In genomic region chr2:51970897-51971296, GRCm38 (mm10) we compare ENCODE assay signal across 27 mouse cellular contexts. TPM values are rescaled to one million over a fixed set of nuclear protein-coding genes. Genes with fewer than 3 reads are reported as not detected.
A peak's percentile ranks its signal among the peaks of the same experiment; 100 is the strongest.
DNase-seq lines count a peak whose midpoint lies in the region; ATAC-seq and TF ChIP-seq lines count a peak whose summit lies in the region.
"Had no signal": no experiment of that assay in that cellular context is flagged by ENCODE, and none has a peak within 500 bp of the region (broad histone marks: within the 10 kb centered on the region; RNA-seq: fewer than 3 reads in every experiment).

No protein-coding gene starts in this region.

- H3K4me1 ChIP-seq in liver, embryonic 16.5 days (ENCODE audit: control insufficient read depth, low read depth, low read length) = peaks cover 6% of the 10 kb centered on the region
- peaks cover 20% of the 10 kb centered on the region for H3K4me1 ChIP-seq in liver, embryonic 12.5 days
- H3K4me1 ChIP-seq in stomach, postnatal 0 days (replicated peaks; ENCODE audit: control insufficient read depth, insufficient read depth) = no peaks in the 10 kb centered on the region
- H3K4me1 ChIP-seq: embryonic facial prominence, embryonic 13.5 days had no signal

- DNase-seq in kidney, adult 9 months = peak; percentile 59
- DNase-seq in kidney, adult 18-20 months = no peak
- DNase-seq in stomach, postnatal 0 days (ENCODE audit: low spot score) = no peak
- DNase-seq in c-Kit-positive CD71-positive TER-119-positive erythroid progenitor cells, embryonic 14.5 days (ENCODE audit: low spot score) = no peak
- DNase-seq: adrenal gland, adult 2 months; adrenal gland, postnatal 14 days; cerebellum, adult 11-12 months; cerebellum, adult 8-10 months; cerebellum, postnatal 10 days; cerebellum, postnatal 36 days; embryo, embryonic 11 days; gastrocnemius, postnatal 25 days; heart, adult 18-20 months; heart, postnatal 10 days; heart, postnatal 36 days had no signal

- no peak overlapping the region for H3K27ac ChIP-seq in liver, embryonic 16.5 days (ENCODE audit: low read length)
- H3K27ac ChIP-seq in liver, embryonic 12.5 days = no peak overlapping the region
- no peak overlapping the region for H3K27ac ChIP-seq in stomach, postnatal 0 days (replicated peaks)
- H3K27ac ChIP-seq: embryonic facial prominence, embryonic 10.5 days; embryonic facial prominence, embryonic 13.5 days; forebrain, embryonic 12.5 days; forebrain, embryonic 15.5 days; heart, embryonic 15.5 days; hindbrain, embryonic 10.5 days; hindbrain, embryonic 13.5 days had no signal

- H3K27me3 ChIP-seq in liver, embryonic 16.5 days (ENCODE audit: control insufficient read depth, insufficient read depth, low read depth, low read length) = no peaks in the 10 kb centered on the region
- H3K27me3 ChIP-seq in liver, embryonic 12.5 days (replicated peaks) = no peaks in the 10 kb centered on the region
- no peaks in the 10 kb centered on the region for H3K27me3 ChIP-seq in stomach, postnatal 0 days (ENCODE audit: control insufficient read depth, insufficient read depth, low read length)
- H3K27me3 ChIP-seq: embryonic facial prominence, embryonic 13.5 days; forebrain, embryonic 12.5 days; forebrain, embryonic 15.5 days; heart, embryonic 12.5 days; heart, embryonic 15.5 days; hindbrain, embryonic 13.5 days had no signal

- no peaks in the 10 kb centered on the region for H3K36me3 ChIP-seq in liver, embryonic 16.5 days (ENCODE audit: control insufficient read depth, insufficient read depth)
- H3K36me3 ChIP-seq in liver, embryonic 12.5 days = no peaks in the 10 kb centered on the region
- no peaks in the 10 kb centered on the region for H3K36me3 ChIP-seq in stomach, postnatal 0 days (ENCODE audit: control insufficient read depth, insufficient read depth, low read length)
- H3K36me3 ChIP-seq: embryonic facial prominence, embryonic 10.5 days; embryonic facial prominence, embryonic 13.5 days; forebrain, embryonic 12.5 days; forebrain, embryonic 15.5 days; heart, embryonic 12.5 days; heart, embryonic 15.5 days; hindbrain, embryonic 10.5 days; hindbrain, embryonic 13.5 days had no signal

- 90% methylated on average over 4 of the region's 4 CpGs for WGBS in liver, embryonic 16.5 days (ENCODE audit: insufficient replicate concordance)
- WGBS in liver, embryonic 12.5 days (ENCODE audit: insufficient replicate concordance) = 92% methylated on average over 4 of the region's 4 CpGs
- WGBS in stomach, postnatal 0 days = 96% methylated on average over 4 of the region's 4 CpGs

- no peak overlapping the region for H3K4me2 ChIP-seq in liver, embryonic 16.5 days (ENCODE audit: low read depth, low read length)
- no peak overlapping the region for H3K4me2 ChIP-seq in liver, embryonic 12.5 days
- H3K4me2 ChIP-seq in stomach, postnatal 0 days (replicated peaks; ENCODE audit: low read depth) = no peak overlapping the region
- H3K4me2 ChIP-seq: embryonic facial prominence, embryonic 13.5 days; forebrain, embryonic 12.5 days; forebrain, embryonic 15.5 days; heart, embryonic 12.5 days; heart, embryonic 15.5 days; hindbrain, embryonic 13.5 days had no signal

- no peak overlapping the region for H3K4me3 ChIP-seq in liver, embryonic 16.5 days (ENCODE audit: low read depth, low read length)
- H3K4me3 ChIP-seq in liver, embryonic 12.5 days = no peak overlapping the region
- no peak overlapping the region for H3K4me3 ChIP-seq in stomach, postnatal 0 days (ENCODE audit: low read depth, low read length)
- H3K4me3 ChIP-seq: embryonic facial prominence, embryonic 10.5 days; embryonic facial prominence, embryonic 13.5 days; erythroblast, embryonic 14.5 days; forebrain, embryonic 12.5 days; forebrain, embryonic 15.5 days; heart, embryonic 12.5 days; heart, embryonic 15.5 days; hindbrain, embryonic 10.5 days; hindbrain, embryonic 13.5 days had no signal

- TF ChIP-seq CTCF in stomach, postnatal 0 days (IDR thresholded peaks at IDR 0.05; ENCODE audit: low read depth) = no peak

- H3K9me3 ChIP-seq in liver, embryonic 16.5 days (replicated peaks; ENCODE audit: control insufficient read depth, low read length) = no peaks in the 10 kb centered on the region
- H3K9me3 ChIP-seq in liver, embryonic 12.5 days (replicated peaks) = no peaks in the 10 kb centered on the region
- H3K9me3 ChIP-seq in stomach, postnatal 0 days (ENCODE audit: control insufficient read depth, low read length) = no peaks in the 10 kb centered on the region
- H3K9me3 ChIP-seq: embryonic facial prominence, embryonic 10.5 days; embryonic facial prominence, embryonic 13.5 days; forebrain, embryonic 12.5 days; forebrain, embryonic 15.5 days; heart, embryonic 15.5 days; hindbrain, embryonic 10.5 days; hindbrain, embryonic 13.5 days had no signal

- no peak for TF ChIP-seq EP300 in stomach, postnatal 0 days (optimal IDR thresholded peaks at IDR 0.05)

- no peak overlapping the region for H3K9ac ChIP-seq in liver, embryonic 16.5 days (ENCODE audit: low read depth, low read length)
- no peak overlapping the region for H3K9ac ChIP-seq in liver, embryonic 12.5 days
- no peak overlapping the region for H3K9ac ChIP-seq in stomach, postnatal 0 days (ENCODE audit: low read length)
- H3K9ac ChIP-seq: embryonic facial prominence, embryonic 13.5 days; forebrain, embryonic 12.5 days; forebrain, embryonic 15.5 days; heart, embryonic 12.5 days; heart, embryonic 15.5 days; hindbrain, embryonic 13.5 days had no signal

- 0 out of 2 replicates have a peak, but pooled peaks have one; percentile 9 for ATAC-seq in liver, embryonic 16.5 days (ENCODE audit: low read depth)
- no peak for ATAC-seq in liver, embryonic 12.5 days
- ATAC-seq in stomach, postnatal 0 days (ENCODE audit: low FRiP score, low TSS enrichment) = peak; percentile 55
- ATAC-seq: CD4-positive, CD25-positive, alpha-beta regulatory T cell, adult 4 months; forebrain, embryonic 15.5 days had no signal

RNA-seq across cellular contexts. Expression of gene Nmi, which starts 2.4 kb away (rescaled TPM):
- polyA plus RNA-seq in liver, embryonic 16.5 days (2015; fragmentation: Nextera tagmentation; extraction: Ambion mirVana) = 9.4 and 10.3 TPM in 2 replicates
- 9.0 and 10.0 TPM in 2 replicates for polyA plus RNA-seq in liver, embryonic 12.5 days (2016; fragmentation: Nextera tagmentation; extraction: Ambion mirVana)
- 24.8 and 27.1 TPM in 2 replicates for polyA plus RNA-seq in stomach, postnatal 0 days (2015; fragmentation: Nextera tagmentation; extraction: Ambion mirVana)
- polyA plus RNA-seq: erythroblast, embryonic 14.5 days had no signal

RNA-seq across cellular contexts. Expression of gene Rbm43, which starts 35.9 kb away (rescaled TPM):
- polyA plus RNA-seq in liver, embryonic 16.5 days (2015; fragmentation: Nextera tagmentation; extraction: Ambion mirVana) = 17.8 and 20.8 TPM in 2 replicates
- polyA plus RNA-seq in liver, embryonic 12.5 days (2016; fragmentation: Nextera tagmentation; extraction: Ambion mirVana) = 25.3 and 27.3 TPM in 2 replicates
- 8.0 and 8.4 TPM in 2 replicates for polyA plus RNA-seq in stomach, postnatal 0 days (2015; fragmentation: Nextera tagmentation; extraction: Ambion mirVana)
